Mouse (Mus musculus) limb, embryonic 11.5 days (tissue): ENCODE results near the gene Fth1. TPM values are rescaled to one million over a fixed set of nuclear protein-coding genes. Genes with fewer than 3 reads are reported as not detected.

Experiments used
- ATAC-seq: fragments of 200-750 bp; cut with Nextera tagmentation; 2 replicates; pipeline ENCODE4 v1.8.0; 2017; ENCODE audit warnings: low read depth; ENCODE audit not compliant: insufficient number of reproducible peaks, low FRiP score, low TSS enrichment
- DNase-seq: peaks from one replicate; pipeline ENCODE4 v3.0.0-alpha.2; 2015; ENCODE audit warnings: low spot score
- H3K27ac ChIP-seq: fragments of 300-500 bp; sonication (generic); replicated peaks from 2 replicates; pipeline ENCODE4 v1.5.1; 2014; ENCODE audit warnings: low read depth, mild to moderate bottlenecking, low read length
- H3K27me3 ChIP-seq: fragments of 300-500 bp; sonication (generic); 2 replicates; pipeline ENCODE4 v1.6.1; 2014; ENCODE audit warnings: mild to moderate bottlenecking, low read length, mixed read lengths; ENCODE audit not compliant: control insufficient read depth, insufficient read depth
- H3K36me3 ChIP-seq: fragments of 300-500 bp; sonication (generic); 2 replicates; pipeline ENCODE4 v1.6.1; 2014; ENCODE audit warnings: mild to moderate bottlenecking, low read length, moderate library complexity, mixed read lengths; ENCODE audit not compliant: control insufficient read depth, insufficient read depth
- H3K4me1 ChIP-seq: fragments of 300-500 bp; sonication (generic); 2 replicates; pipeline ENCODE4 v1.6.1; 2014; ENCODE audit warnings: low read length, mixed read lengths; ENCODE audit not compliant: control insufficient read depth, insufficient read depth
- H3K4me2 ChIP-seq: fragments of 300-500 bp; sonication (generic); 2 replicates; pipeline ENCODE4 v1.6.1; 2014; ENCODE audit warnings: low read depth, mild to moderate bottlenecking, moderate library complexity; ENCODE audit not compliant: severe bottlenecking
- H3K4me3 ChIP-seq: fragments of 300-500 bp; sonication (generic); 2 replicates; pipeline ENCODE4 v1.5.1; 2014; ENCODE audit warnings: low read depth, low read length
- H3K9ac ChIP-seq: fragments of 300-500 bp; sonication (generic); 2 replicates; pipeline ENCODE4 v1.6.1; 2014; ENCODE audit warnings: mild to moderate bottlenecking, low read length
- H3K9me3 ChIP-seq: fragments of 300-500 bp; sonication (generic); 2 replicates; pipeline ENCODE4 v1.6.1; 2016; ENCODE audit warnings: low read length; ENCODE audit not compliant: control insufficient read depth
- WGBS: fragments of 180-500 bp; shearing (Covaris S2); extraction: QIAGEN DNeasy Blood & Tissue Kit; methylation state at CpG from one replicate; pipeline ENCODE4 v1.1.7; 2014; 5-methylcytosine and 5-hydroxymethylcytosine counted together
- polyA plus RNA-seq: library from polyadenylated mRNA; unstranded; fragments of >200 nt; fragmentation: Nextera tagmentation; extraction: Ambion mirVana; gene quantifications from 2 replicates; pipeline ENCODE4 v1.2.1, GENCODE M21; 2014

Fth1 gene
- polyA plus RNA-seq, 1 experiment from 2014 or later: 1,219 TPM

- Histone ChIP-seq H3K36me3 (no peaks in the 10 kb centered on the region), H3K4me2 (peak overlapping the region; percentile 94), H3K9ac (peak overlapping the region; percentile 43; the same call in 1 of the 2 replicates), H3K27ac (no peak overlapping the region), H3K4me3 (peak overlapping the region; percentile 50), H3K9me3 (no peaks in the 10 kb centered on the region), H3K4me1 (peaks cover 29% of the 10 kb centered on the region), H3K27me3 (no peaks in the 10 kb centered on the region)
- 62% methylated on average over 4 of the region's 4 CpGs for WGBS
- DNase-seq (no peak), ATAC-seq (no peak)
Observed at GRCm38 (mm10) chr19:10019214-10019760, 38.9 kb downstream of the Fth1 start.

- no peak overlapping the region for H3K4me2 ChIP-seq
Observed at GRCm38 (mm10) chr19:10021981-10022380, 41.6 kb downstream of the Fth1 start.

GRCm38 (mm10) chr19:10022414-10023303 lies 42.3 kb downstream of the Fth1 start:
- H3K4me2 ChIP-seq: no peak overlapping the region
- H3K27ac ChIP-seq: no peak overlapping the region
- H3K27me3 ChIP-seq: no peaks in the 10 kb centered on the region
- no peak for ATAC-seq
- peak; percentile 60 for DNase-seq
- 79% methylated on average over 5 of the region's 5 CpGs for WGBS
- no peaks in the 10 kb centered on the region; the same call in 1 of the 2 replicates for H3K36me3 ChIP-seq
- H3K9me3 ChIP-seq: no peaks in the 10 kb centered on the region
- peaks cover 19% of the 10 kb centered on the region for H3K4me1 ChIP-seq
- no peak overlapping the region for H3K9ac ChIP-seq
- H3K4me3 ChIP-seq: no peak overlapping the region

More at GRCm38 (mm10) chr19:10021981-10022380, 41.6 kb downstream of the Fth1 start:
- WGBS: 93% methylated on average over 2 of the region's 2 CpGs
- H3K4me3 ChIP-seq: no peak overlapping the region
- H3K27me3 ChIP-seq: no peaks in the 10 kb centered on the region
- ATAC-seq (no peak), DNase-seq (no peak)
- no peak overlapping the region for H3K27ac ChIP-seq
- H3K9me3 ChIP-seq: no peaks in the 10 kb centered on the region
- no peak overlapping the region for H3K9ac ChIP-seq
- no peaks in the 10 kb centered on the region; the same call in 1 of the 2 replicates for H3K36me3 ChIP-seq
- peaks cover 25% of the 10 kb centered on the region for H3K4me1 ChIP-seq

GRCm38 (mm10) chr19:10023304-10023758 lies 42.9 kb downstream of the Fth1 start:
- no peak for ATAC-seq
- Histone ChIP-seq H3K4me3 (no peak overlapping the region), H3K36me3 (peaks cover 4% of the 10 kb centered on the region), H3K9ac (no peak overlapping the region), H3K9me3 (no peaks in the 10 kb centered on the region), H3K27me3 (no peaks in the 10 kb centered on the region), H3K4me2 (no peak overlapping the region), H3K27ac (no peak overlapping the region), H3K4me1 (peaks cover 15% of the 10 kb centered on the region)
- 77% methylated on average over 9 of the region's 9 CpGs for WGBS
- no peak for DNase-seq

- no peak overlapping the region for H3K4me2 ChIP-seq
- no peaks in the 10 kb centered on the region for H3K9me3 ChIP-seq
- WGBS: 27% methylated on average over 8 of the region's 8 CpGs
- ATAC-seq (no peak), DNase-seq (peak; percentile 32)
- H3K27me3 ChIP-seq: no peaks in the 10 kb centered on the region
- H3K27ac ChIP-seq: no peak overlapping the region
- no peak overlapping the region for H3K9ac ChIP-seq
- no peak overlapping the region for H3K4me3 ChIP-seq
- H3K4me1 ChIP-seq: 0 out of 2 replicates have a peak, but pooled peaks cover 3% of the 10 kb centered on the region
- H3K36me3 ChIP-seq: peaks cover 6% of the 10 kb centered on the region
Observed at GRCm38 (mm10) chr19:10025169-10025875, 44.9 kb downstream of the Fth1 start.

- ATAC-seq (no peak), DNase-seq (no peak)
- H3K9ac ChIP-seq: no peak overlapping the region
- peaks cover 6% of the 10 kb centered on the region for H3K36me3 ChIP-seq
- no peak overlapping the region for H3K4me2 ChIP-seq
- no peaks in the 10 kb centered on the region for H3K27me3 ChIP-seq
- H3K9me3 ChIP-seq: no peaks in the 10 kb centered on the region
- 90% methylated on average over 2 of the region's 2 CpGs for WGBS
- H3K4me1 ChIP-seq: 0 out of 2 replicates have a peak, but pooled peaks cover 3% of the 10 kb centered on the region
- H3K4me3 ChIP-seq: no peak overlapping the region
- no peak overlapping the region for H3K27ac ChIP-seq
Observed at GRCm38 (mm10) chr19:10029746-10030145, 49.3 kb downstream of the Fth1 start.

- no peaks in the 10 kb centered on the region for H3K9me3 ChIP-seq
- H3K9ac ChIP-seq: no peak overlapping the region
- ATAC-seq (0 out of 2 replicates have a peak, but pooled peaks have one; percentile 36), DNase-seq (peak; percentile 70)
- H3K4me3 ChIP-seq: no peak overlapping the region
- H3K27ac ChIP-seq: no peak overlapping the region
- H3K36me3 ChIP-seq: peaks cover 2% of the 10 kb centered on the region; the same call in 1 of the 2 replicates
- H3K27me3 ChIP-seq: no peaks in the 10 kb centered on the region
- no peak overlapping the region for H3K4me2 ChIP-seq
- 43% methylated on average over 8 of the region's 8 CpGs for WGBS
- H3K4me1 ChIP-seq: no peaks in the 10 kb centered on the region
Observed at GRCm38 (mm10) chr19:10033211-10033973, 53.0 kb downstream of the Fth1 start.
